Mouse (Mus musculus) frontal cortex, postnatal 25 days (tissue): ENCODE results near the gene Retsat.

ENCODE experiments used
- DNase-seq, 2 experiments: peaks; one replicate each; pipeline ENCODE4 v3.0.0; 2022; ENCODE audit warnings: low spot score in 2 of 2

The Retsat gene

GRCm38 (mm10) chr6:72623661-72624402 is 25.6 kb downstream of the Retsat start:
- no peak for DNase-seq

GRCm38 (mm10) chr6:72626391-72626790 is 28.1 kb downstream of the Retsat start:
- no peak for DNase-seq

DNA sequence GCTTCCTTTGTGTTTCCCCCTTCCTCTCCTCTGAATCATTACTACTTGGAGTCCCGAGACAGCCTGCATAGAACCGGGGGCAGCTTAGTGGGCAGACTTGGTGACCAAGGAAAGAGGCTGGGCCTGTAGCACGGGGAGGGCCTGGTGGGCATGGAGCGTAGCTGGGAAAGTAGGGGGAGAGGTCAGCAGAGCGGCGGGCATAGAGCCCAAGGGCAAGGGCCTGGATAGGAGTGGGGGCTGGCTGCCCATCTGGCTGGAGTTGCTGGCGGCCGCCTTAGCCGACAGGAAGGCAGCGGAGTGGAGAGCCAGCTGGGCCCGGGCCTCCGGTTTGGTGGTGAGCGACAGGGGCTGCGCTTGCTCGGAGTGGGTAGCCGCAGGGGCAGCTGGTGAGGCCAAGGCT is 29.0 kb downstream of the Retsat start:
- no peak for DNase-seq

DNA sequence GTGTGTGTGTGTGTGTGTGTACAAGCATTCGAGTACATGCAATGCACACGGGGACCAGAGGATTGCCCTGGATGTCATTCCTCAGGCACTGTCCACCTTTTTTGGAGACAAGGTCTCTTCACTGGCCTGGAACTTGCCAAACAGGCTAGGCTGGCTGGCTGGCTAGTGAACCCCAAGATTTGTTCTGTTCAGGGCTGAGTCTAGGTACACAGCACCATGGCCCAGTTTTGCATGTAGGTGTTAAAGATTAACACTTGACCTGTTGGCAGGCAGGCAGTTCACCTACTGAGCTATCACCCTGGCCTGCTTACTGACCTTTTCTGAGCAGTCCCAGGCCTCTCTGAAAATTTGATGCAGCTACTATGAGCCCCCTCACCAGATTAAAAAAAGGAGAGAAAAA is 32.1 kb downstream of the Retsat start:
- DNase-seq: no peak

DNA sequence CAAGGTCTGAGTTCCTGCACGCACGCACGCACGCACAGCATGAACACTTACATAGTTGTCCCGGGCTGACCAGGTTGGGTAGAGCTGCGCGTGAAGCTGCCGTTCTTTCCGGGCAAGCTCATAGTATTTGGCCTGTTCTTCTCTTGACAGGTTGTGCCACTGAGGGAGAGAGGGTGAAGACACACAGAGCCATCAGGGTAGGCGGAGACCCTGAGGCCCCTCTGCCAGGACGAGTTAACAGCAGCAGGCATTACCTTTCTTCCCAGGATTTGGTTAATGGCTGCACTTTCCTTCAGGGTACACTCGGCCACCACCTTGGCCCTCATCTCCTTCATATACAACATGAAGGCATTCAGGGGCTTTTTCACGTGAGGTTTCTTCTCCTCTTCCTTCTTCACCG is 32.7 kb downstream of the Retsat start:
- DNase-seq: no peak

DNA sequence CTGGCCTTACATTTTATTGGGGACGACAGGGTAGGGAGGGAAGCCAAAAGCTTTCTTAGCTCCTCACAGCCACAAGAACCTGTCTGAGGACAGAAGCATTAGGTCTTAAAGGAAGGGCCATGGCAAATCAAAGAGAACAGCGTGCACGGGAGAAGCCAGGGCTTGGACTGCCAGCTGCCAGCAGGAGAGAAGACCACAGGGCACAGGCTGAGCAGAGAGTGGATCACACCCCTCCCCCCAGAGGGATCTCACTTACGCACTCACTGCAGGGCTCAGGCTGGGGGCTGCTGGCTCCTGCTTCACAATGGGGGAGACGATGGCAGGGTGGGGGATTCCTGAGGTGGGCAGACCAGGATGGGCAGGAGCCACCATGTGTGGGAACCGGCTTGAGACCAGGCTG is 33.4 kb downstream of the Retsat start:
- no peak for DNase-seq

GRCm38 (mm10) chr6:72634311-72634710 is 36.0 kb downstream of the Retsat start:
- no peak for DNase-seq

- DNase-seq: peak in 1 of 2 experiments; percentile 41
Measured at GRCm38 (mm10) chr6:72635760-72636431, 37.6 kb downstream of the Retsat start.

DNA sequence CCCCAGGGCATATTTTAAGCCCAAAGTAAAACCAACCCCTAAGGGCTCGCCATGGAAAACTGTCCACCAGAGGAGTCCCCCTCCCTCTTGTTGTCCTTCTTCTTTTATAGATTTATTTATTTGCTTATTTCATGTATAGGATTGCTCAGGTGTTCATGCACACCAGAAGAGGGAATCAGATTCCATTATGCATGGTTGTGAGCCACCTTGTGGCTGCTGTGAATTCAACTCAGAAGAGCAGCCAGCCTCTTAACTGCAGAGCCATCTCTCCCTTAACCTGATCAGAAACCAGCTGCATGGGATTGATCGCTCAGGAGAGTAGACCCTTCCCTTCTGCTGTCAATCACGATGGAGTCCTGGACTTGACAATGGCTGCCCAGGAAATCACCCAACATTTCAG is 38.7 kb downstream of the Retsat start:
- no peak for DNase-seq

DNA sequence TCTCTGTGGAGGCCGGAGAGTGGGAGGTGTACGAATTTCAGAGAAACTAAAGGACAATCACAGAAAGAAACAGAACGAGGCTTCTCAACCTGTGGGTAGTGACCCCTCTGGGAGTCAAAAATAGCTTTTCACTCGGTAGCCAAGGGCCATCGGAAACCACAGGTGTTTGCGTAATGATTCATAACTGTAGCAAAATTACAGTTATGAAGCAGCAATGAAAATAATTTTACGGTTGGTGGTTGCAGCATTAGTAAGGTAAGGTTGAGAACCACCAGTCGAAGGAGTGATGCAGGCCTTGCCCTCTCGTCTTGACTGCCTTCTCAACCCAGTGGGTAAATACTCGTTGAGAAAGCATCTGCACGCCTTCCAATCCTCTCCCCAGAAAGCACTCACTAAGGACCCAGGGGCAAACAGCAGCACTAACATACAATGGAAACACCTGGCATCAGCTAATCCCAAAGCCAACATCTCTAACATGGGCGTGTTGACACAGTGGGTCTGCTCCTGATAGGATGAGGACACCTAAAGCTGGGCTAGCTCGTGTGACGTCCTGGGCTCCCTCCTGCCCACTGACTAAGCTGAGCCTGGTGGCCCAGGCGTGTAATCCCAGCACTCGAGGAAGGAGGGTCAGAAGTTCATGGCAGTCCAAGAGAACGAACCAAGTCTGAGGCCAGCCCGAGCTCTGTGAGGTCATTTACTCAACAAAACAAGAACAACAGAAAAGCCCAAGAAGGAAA is 43.1 kb downstream of the Retsat start:
- no peak for DNase-seq

- no peak for DNase-seq
Measured at GRCm38 (mm10) chr6:72644576-72644975, 46.3 kb downstream of the Retsat start.

DNA sequence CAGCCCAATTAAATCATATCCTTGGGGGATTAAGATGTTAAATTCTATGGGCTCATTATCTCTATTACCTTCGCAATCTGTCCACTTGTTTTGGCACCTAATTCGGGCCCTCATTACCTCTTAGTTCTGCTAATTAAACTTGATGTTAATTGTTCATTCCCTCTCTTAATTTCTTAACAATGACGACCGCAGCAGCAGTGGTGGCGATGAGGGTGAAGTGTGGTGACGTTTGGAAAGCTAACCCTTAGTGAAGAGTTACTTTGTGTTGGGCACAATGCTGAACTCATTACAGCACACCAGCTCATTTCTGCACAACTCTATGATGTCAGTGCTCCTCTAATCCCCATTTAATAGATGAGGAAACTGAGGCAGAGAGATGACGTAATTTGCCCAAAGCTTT is 47.1 kb downstream of the Retsat start:
- DNase-seq: no peak

- peak; percentile 72 to 77 for DNase-seq
Measured at GRCm38 (mm10) chr6:72647383-72647820, 49.1 kb downstream of the Retsat start.

DNA sequence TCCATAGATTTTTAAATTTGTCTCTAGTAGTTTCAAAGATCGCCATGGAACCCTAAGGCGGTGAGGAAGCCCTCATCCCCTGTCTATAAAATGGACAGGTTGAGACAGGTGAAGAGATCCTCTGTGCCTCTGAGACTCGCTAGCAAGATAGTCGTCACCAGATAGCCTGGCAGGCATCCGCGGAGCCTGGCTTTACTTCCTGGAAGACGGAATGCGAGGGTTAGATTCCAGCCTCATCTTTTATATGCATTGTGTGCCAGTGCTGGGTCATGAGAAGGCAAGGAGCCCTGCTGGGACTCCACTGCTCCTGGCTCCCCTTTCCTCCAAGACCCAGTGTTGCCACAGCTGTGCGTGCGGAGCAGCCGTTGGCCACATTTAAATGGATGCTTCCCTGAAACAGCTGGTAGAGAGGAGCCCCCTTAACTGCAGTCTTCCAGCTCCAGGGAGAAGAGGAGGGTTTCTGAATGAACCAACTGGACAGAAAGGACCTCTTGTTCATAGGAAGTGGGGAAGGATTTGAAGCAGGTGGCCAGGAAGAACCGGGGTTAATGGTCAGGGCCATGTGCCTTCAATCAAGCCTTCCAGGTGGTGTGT is 49.8 kb downstream of the Retsat start:
- DNase-seq: no peak

DNA sequence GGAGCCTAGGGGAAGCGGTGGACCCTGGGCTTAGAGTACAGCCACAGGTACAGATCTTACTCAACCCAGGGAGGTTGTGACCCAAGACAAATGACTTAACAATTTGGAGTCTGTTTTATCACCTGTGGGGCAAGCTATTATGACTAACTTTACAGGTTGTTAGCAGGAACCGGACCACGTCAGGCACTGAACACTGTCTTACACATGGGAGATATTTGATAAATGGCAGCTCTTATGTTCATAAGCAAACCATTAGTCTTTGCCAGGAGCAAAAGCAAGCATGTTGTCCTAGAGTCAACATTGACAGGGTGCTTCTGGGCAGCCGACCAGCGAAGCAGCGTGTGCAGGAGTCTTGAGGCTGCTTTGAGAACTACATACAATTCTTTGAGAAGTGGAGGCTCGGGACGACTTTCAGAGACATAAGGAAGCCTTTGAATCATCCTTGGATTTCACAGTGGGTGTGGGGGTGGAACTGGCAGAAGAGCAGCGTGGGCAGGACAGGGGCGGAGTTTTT is 52.1 kb downstream of the Retsat start:
- DNase-seq: peak; percentile 14 to 37

GRCm38 (mm10) chr6:72653419-72653818 is 55.1 kb downstream of the Retsat start:
- DNase-seq: no peak

GRCm38 (mm10) chr6:72654355-72654754 is 56.1 kb downstream of the Retsat start:
- DNase-seq: no peak

GRCm38 (mm10) chr6:72655309-72656052 is 57.2 kb downstream of the Retsat start:
- DNase-seq: no peak

DNA sequence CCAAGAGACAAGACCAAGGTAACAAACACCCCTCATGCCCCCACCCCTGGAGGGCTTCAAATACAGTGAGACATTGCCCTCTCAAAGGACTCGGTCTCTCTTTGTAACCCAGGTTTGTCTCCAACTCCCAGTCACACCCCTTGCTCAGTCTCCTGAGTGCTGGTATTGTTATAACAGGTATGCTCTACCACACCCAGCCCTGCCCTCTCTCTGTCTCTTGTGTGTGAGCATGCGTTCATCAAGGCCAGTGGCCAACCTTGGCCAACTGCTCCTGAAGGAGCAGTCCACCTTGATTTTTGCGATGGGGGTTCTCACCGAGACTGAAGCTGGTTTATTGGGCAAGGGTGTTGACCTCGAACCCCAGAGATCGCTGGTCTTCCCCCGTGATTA is 57.8 kb downstream of the Retsat start:
- DNase-seq: no peak

DNA sequence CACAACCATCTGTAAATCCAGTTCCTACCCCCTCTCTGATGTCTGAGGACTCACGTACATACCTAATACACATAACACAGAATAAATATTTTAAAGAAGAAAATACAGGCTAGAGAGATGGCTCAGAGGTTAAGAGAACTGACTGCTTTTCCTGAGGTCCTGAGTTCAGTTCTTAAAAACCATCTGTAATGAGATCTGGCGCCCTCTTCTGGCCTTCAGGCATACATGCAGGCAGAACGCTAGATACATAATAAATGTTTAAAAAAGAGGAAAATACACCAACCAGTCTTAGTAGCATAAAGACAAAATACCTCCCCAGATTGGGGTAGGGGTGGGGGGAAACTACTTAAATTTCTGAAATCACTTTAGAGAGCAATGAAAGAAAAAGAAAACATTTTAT is 59.7 kb downstream of the Retsat start:
- no peak for DNase-seq
